Mouse (Mus musculus): ENCODE results near the gene Gna12.

Gna12 gene

GRCm38 (mm10) chr5:140826796-140827195, 3.4 kb downstream of the Gna12 start:
- no peak for DNase-seq

GRCm38 (mm10) chr5:140826118-140826517, 4.1 kb downstream of the Gna12 start:
- DNase-seq = no peak

- no peak for DNase-seq
Measured at GRCm38 (mm10) chr5:140824126-140824525, 6.1 kb downstream of the Gna12 start.

- no peak for DNase-seq
Measured at GRCm38 (mm10) chr5:140823386-140823785, 6.8 kb downstream of the Gna12 start.

- no peak for DNase-seq
Measured at GRCm38 (mm10) chr5:140821951-140822350, 8.3 kb downstream of the Gna12 start.

- no peak for DNase-seq
Measured at GRCm38 (mm10) chr5:140820539-140820938, 9.7 kb downstream of the Gna12 start.

GRCm38 (mm10) chr5:140819594-140819993, 10.6 kb downstream of the Gna12 start:
- no peak for DNase-seq

GRCm38 (mm10) chr5:140818482-140819076, 11.7 kb downstream of the Gna12 start:
- no peak for DNase-seq

- no peak for DNase-seq
Measured at GRCm38 (mm10) chr5:140816950-140817568, 13.2 kb downstream of the Gna12 start.

- DNase-seq = no peak
Measured at GRCm38 (mm10) chr5:140816008-140816407, 14.2 kb downstream of the Gna12 start.

- DNase-seq = no peak
Measured at GRCm38 (mm10) chr5:140815059-140815728, 15.0 kb downstream of the Gna12 start.

GRCm38 (mm10) chr5:140814403-140814802, 15.8 kb downstream of the Gna12 start:
- DNase-seq = no peak

- no peak for DNase-seq
Measured at GRCm38 (mm10) chr5:140812699-140813098, 17.5 kb downstream of the Gna12 start.

GRCm38 (mm10) chr5:140812063-140812462, 18.2 kb downstream of the Gna12 start:
- DNase-seq = no peak

GRCm38 (mm10) chr5:140811390-140811789, 18.8 kb downstream of the Gna12 start:
- no peak for DNase-seq

- DNase-seq = no peak
Measured at GRCm38 (mm10) chr5:140806939-140807338, 23.3 kb downstream of the Gna12 start.

GRCm38 (mm10) chr5:140806252-140806651, 24.0 kb downstream of the Gna12 start:
- DNase-seq = no peak

- DNase-seq = no peak
Measured at GRCm38 (mm10) chr5:140801782-140802181, 28.4 kb downstream of the Gna12 start.

- no peak for DNase-seq
Measured at GRCm38 (mm10) chr5:140800288-140800923, 29.8 kb downstream of the Gna12 start.

- no peak for DNase-seq
Measured at GRCm38 (mm10) chr5:140799190-140799589, 31.0 kb downstream of the Gna12 start.

GRCm38 (mm10) chr5:140798775-140799174, 31.5 kb downstream of the Gna12 start:
- DNase-seq = no peak

- DNase-seq = no peak
Measured at GRCm38 (mm10) chr5:140798158-140798557, 32.1 kb downstream of the Gna12 start.

- no peak for DNase-seq
Measured at GRCm38 (mm10) chr5:140796051-140796450, 34.2 kb downstream of the Gna12 start.

GRCm38 (mm10) chr5:140795176-140795575, 35.1 kb downstream of the Gna12 start:
- no peak for DNase-seq

All from right cerebral cortex, postnatal 14 days (tissue).